Mouse (Mus musculus): ENCODE results near the gene Anapc1. TPM values are rescaled to one million over a fixed set of nuclear protein-coding genes. Genes with fewer than 3 reads are reported as not detected.

Anapc1 gene
- polyA plus RNA-seq, 1 experiment from 2014 or later, result 86.0 TPM

- H3K4me3 ChIP-seq (ENCODE audit: low read depth, low read length), result no peak overlapping the region
- 79% methylated on average over 4 of the region's 4 CpGs for WGBS
- no peak for ATAC-seq (ENCODE audit: insufficient number of reproducible peaks, insufficient read depth, low FRiP score, low read depth)
Measured at GRCm38 (mm10) chr2:128571001-128571400, 116.2 kb downstream of the Anapc1 start.

GRCm38 (mm10) chr2:128568490-128568889 is 118.7 kb downstream of the Anapc1 start:
- H3K27me3 ChIP-seq (ENCODE audit: control insufficient read depth, insufficient read depth, low read length), result no peaks in the 10 kb centered on the region
- no peak for ATAC-seq (ENCODE audit: insufficient number of reproducible peaks, insufficient read depth, low FRiP score, low read depth)
- H3K36me3 ChIP-seq (ENCODE audit: control insufficient read depth, insufficient read depth, low read length), result no peaks in the 10 kb centered on the region
- H3K9me3 ChIP-seq (ENCODE audit: control insufficient read depth, low read depth, low read length), result no peaks in the 10 kb centered on the region
- H3K4me3 ChIP-seq (ENCODE audit: low read depth, low read length), result no peak overlapping the region
- H3K4me1 ChIP-seq (ENCODE audit: control insufficient read depth, insufficient read depth, low read length), result peaks cover 11% of the 10 kb centered on the region; the same call in 1 of the 2 replicates
- no peak overlapping the region for H3K4me2 ChIP-seq (replicated peaks; ENCODE audit: low read depth, low read length)
- no peak overlapping the region for H3K9ac ChIP-seq (replicated peaks; ENCODE audit: low read depth, low read length)
- H3K27ac ChIP-seq (ENCODE audit: low read length), result no peak overlapping the region
- WGBS, result 31% methylated on average over 4 of the region's 4 CpGs

More at GRCm38 (mm10) chr2:128571001-128571400, 116.2 kb downstream of the Anapc1 start:
- Histone ChIP-seq H3K27ac (ENCODE audit: low read length) (no peak overlapping the region), H3K27me3 (ENCODE audit: control insufficient read depth, insufficient read depth, low read length) (no peaks in the 10 kb centered on the region), H3K9me3 (ENCODE audit: control insufficient read depth, low read depth, low read length) (no peaks in the 10 kb centered on the region), H3K36me3 (ENCODE audit: control insufficient read depth, insufficient read depth, low read length) (no peaks in the 10 kb centered on the region), H3K4me1 (ENCODE audit: control insufficient read depth, insufficient read depth, low read length) (peaks cover 4% of the 10 kb centered on the region; the same call in 1 of the 2 replicates), H3K9ac (replicated peaks; ENCODE audit: low read depth, low read length) (no peak overlapping the region), H3K4me2 (replicated peaks; ENCODE audit: low read depth, low read length) (no peak overlapping the region)

GRCm38 (mm10) chr2:128568018-128568417 is 119.2 kb downstream of the Anapc1 start:
- H3K4me1 ChIP-seq (ENCODE audit: control insufficient read depth, insufficient read depth, low read length), result peaks cover 11% of the 10 kb centered on the region; the same call in 1 of the 2 replicates
- H3K4me2 ChIP-seq (replicated peaks; ENCODE audit: low read depth, low read length), result no peak overlapping the region
- H3K4me3 ChIP-seq (ENCODE audit: low read depth, low read length), result no peak overlapping the region
- H3K36me3 ChIP-seq (ENCODE audit: control insufficient read depth, insufficient read depth, low read length), result no peaks in the 10 kb centered on the region
- ATAC-seq (ENCODE audit: insufficient number of reproducible peaks, insufficient read depth, low FRiP score, low read depth), result no peak
- no peak overlapping the region for H3K9ac ChIP-seq (replicated peaks; ENCODE audit: low read depth, low read length)
- H3K27me3 ChIP-seq (ENCODE audit: control insufficient read depth, insufficient read depth, low read length), result no peaks in the 10 kb centered on the region
- no peaks in the 10 kb centered on the region for H3K9me3 ChIP-seq (ENCODE audit: control insufficient read depth, low read depth, low read length)
- no peak overlapping the region for H3K27ac ChIP-seq (ENCODE audit: low read length)
- WGBS, result 37% methylated on average over 6 of the region's 6 CpGs

GRCm38 (mm10) chr2:128566304-128567147 is 120.7 kb downstream of the Anapc1 start:
- Histone ChIP-seq H3K4me2 (replicated peaks; ENCODE audit: low read depth, low read length) (no peak overlapping the region), H3K27ac (ENCODE audit: low read length) (no peak overlapping the region; the same call in 1 of the 2 replicates), H3K27me3 (ENCODE audit: control insufficient read depth, insufficient read depth, low read length) (no peaks in the 10 kb centered on the region), H3K9ac (replicated peaks; ENCODE audit: low read depth, low read length) (no peak overlapping the region), H3K36me3 (ENCODE audit: control insufficient read depth, insufficient read depth, low read length) (no peaks in the 10 kb centered on the region), H3K4me3 (ENCODE audit: low read depth, low read length) (no peak overlapping the region), H3K4me1 (ENCODE audit: control insufficient read depth, insufficient read depth, low read length) (peaks cover 11% of the 10 kb centered on the region; the same call in 1 of the 2 replicates), H3K9me3 (ENCODE audit: control insufficient read depth, low read depth, low read length) (no peaks in the 10 kb centered on the region)
- no peak for ATAC-seq (ENCODE audit: insufficient number of reproducible peaks, insufficient read depth, low FRiP score, low read depth)
- WGBS, result 61% methylated on average over 10 of the region's 10 CpGs

GRCm38 (mm10) chr2:128565904-128566303 is 121.3 kb downstream of the Anapc1 start:
- no peak overlapping the region for H3K9ac ChIP-seq (replicated peaks; ENCODE audit: low read depth, low read length)
- WGBS, result 30% methylated on average over 8 of the region's 8 CpGs
- H3K27me3 ChIP-seq (ENCODE audit: control insufficient read depth, insufficient read depth, low read length), result no peaks in the 10 kb centered on the region
- H3K36me3 ChIP-seq (ENCODE audit: control insufficient read depth, insufficient read depth, low read length), result no peaks in the 10 kb centered on the region
- H3K4me2 ChIP-seq (replicated peaks; ENCODE audit: low read depth, low read length), result no peak overlapping the region
- H3K9me3 ChIP-seq (ENCODE audit: control insufficient read depth, low read depth, low read length), result no peaks in the 10 kb centered on the region
- peak overlapping the region; percentile 1; the same call in 1 of the 2 replicates for H3K27ac ChIP-seq (ENCODE audit: low read length)
- no peak; the same call in 1 of the 2 replicates for ATAC-seq (ENCODE audit: insufficient number of reproducible peaks, insufficient read depth, low FRiP score, low read depth)
- no peak overlapping the region for H3K4me3 ChIP-seq (ENCODE audit: low read depth, low read length)
- H3K4me1 ChIP-seq (ENCODE audit: control insufficient read depth, insufficient read depth, low read length), result peaks cover 11% of the 10 kb centered on the region; the same call in 1 of the 2 replicates

GRCm38 (mm10) chr2:128564195-128564594 is 123.0 kb downstream of the Anapc1 start:
- Histone ChIP-seq H3K36me3 (ENCODE audit: control insufficient read depth, insufficient read depth, low read length) (no peaks in the 10 kb centered on the region), H3K9me3 (ENCODE audit: control insufficient read depth, low read depth, low read length) (no peaks in the 10 kb centered on the region), H3K4me1 (ENCODE audit: control insufficient read depth, insufficient read depth, low read length) (peaks cover 11% of the 10 kb centered on the region; the same call in 1 of the 2 replicates), H3K27me3 (ENCODE audit: control insufficient read depth, insufficient read depth, low read length) (no peaks in the 10 kb centered on the region), H3K4me2 (replicated peaks; ENCODE audit: low read depth, low read length) (no peak overlapping the region), H3K4me3 (ENCODE audit: low read depth, low read length) (no peak overlapping the region), H3K27ac (ENCODE audit: low read length) (no peak overlapping the region), H3K9ac (replicated peaks; ENCODE audit: low read depth, low read length) (no peak overlapping the region)
- no peak for ATAC-seq (ENCODE audit: insufficient number of reproducible peaks, insufficient read depth, low FRiP score, low read depth)
- 90% methylated on average over 3 of the region's 3 CpGs for WGBS

Other genes starting within 250 kb of the Anapc1 start
- not detected in 2 replicates for gene Spdye4c, start 96.2 kb downstream of the Anapc1 start, polyA plus RNA-seq (2014; fragmentation: Nextera tagmentation; extraction: Ambion mirVana)
- gene Mertk, start 11.6 kb upstream of the Anapc1 start, polyA plus RNA-seq (2014; fragmentation: Nextera tagmentation; extraction: Ambion mirVana), result 5.4 and 6.1 TPM in 2 replicates
- 37.5 and 38.0 TPM in 2 replicates for gene Tmem87b, start 130.7 kb upstream of the Anapc1 start, polyA plus RNA-seq (2014; fragmentation: Nextera tagmentation; extraction: Ambion mirVana)
- 2.9 and 3.4 TPM in 2 replicates for gene Fbln7, start 175.6 kb upstream of the Anapc1 start, polyA plus RNA-seq (2014; fragmentation: Nextera tagmentation; extraction: Ambion mirVana)

Data from stomach, embryonic 14.5 days (tissue).